Mouse (Mus musculus) C2C12 (cell line): ENCODE measurements around the gene Diexf.

Experiments
- CEBPB ChIP-seq: IDR thresholded peaks from one replicate; pipeline ENCODE4 v1.6.1; 2011; ENCODE audit warnings: low read depth, mild to moderate bottlenecking, control low read depth, moderate library complexity
- CTCF ChIP-seq: IDR thresholded peaks from one replicate; pipeline ENCODE4 v1.5.1; 2011; ENCODE audit not compliant: control insufficient read depth, insufficient read depth, insufficient read length
- MYOD1 ChIP-seq: IDR thresholded peaks from one replicate; pipeline ENCODE4 v1.6.1; 2011; ENCODE audit warnings: low read depth; ENCODE audit not compliant: control insufficient read depth, insufficient read length
- USF1 ChIP-seq: IDR thresholded peaks from one replicate; pipeline ENCODE4 v1.6.1; 2011; ENCODE audit warnings: low read depth, mild to moderate bottlenecking, control low read depth, moderate library complexity

- no peak for TF ChIP-seq CTCF
- no peak for TF ChIP-seq USF1
- no peak for TF ChIP-seq MYOD1
- TF ChIP-seq CEBPB: no peak
Measured at GRCm38 (mm10) chr1:193167746-193168145, 37.7 kb upstream of the Diexf start, which contains the start of gene A130010J15Rik.
